Mouse (Mus musculus) erythroblast, embryonic 14.5 days (primary cell): Measurements from ENCODE around the gene Slc13a4.

Source experiments
- GATA1 ChIP-seq: IDR thresholded peaks from 2 replicates; pipeline ENCODE4 v1.6.1; 2012; ENCODE audit warnings: low read length, inconsistent platforms, mixed read lengths
- TAL1 ChIP-seq: IDR thresholded peaks from 3 replicates; pipeline ENCODE4 v1.6.1; 2012; ENCODE audit warnings: low read length, inconsistent platforms, mixed read lengths

GRCm38 (mm10) chr6:35253474-35253873 is 54.5 kb downstream of the Slc13a4 start:
- TF ChIP-seq TAL1, result no peak
- TF ChIP-seq GATA1, result no peak
